Mouse (Mus musculus) ZHBTc4 (cell line): ENCODE measurements at regions not wholly inside any gene's neighbourhood (a gene's known extent, or its start where the extent isn't known, plus 50 kb on each side); places are given as distances from the start of the nearest gene placed in this dataset.
"Not testable (repeated sequence)": the region's sequence is repeated elsewhere in the genome, so short reads cannot be mapped to it uniquely, and the experiment has no call there.

Experiments used
- DNase-seq: peaks from one replicate; pipeline ENCODE4 v3.0.0-alpha.2; 2011; ENCODE audit warnings: low read depth, low spot score

DNA sequence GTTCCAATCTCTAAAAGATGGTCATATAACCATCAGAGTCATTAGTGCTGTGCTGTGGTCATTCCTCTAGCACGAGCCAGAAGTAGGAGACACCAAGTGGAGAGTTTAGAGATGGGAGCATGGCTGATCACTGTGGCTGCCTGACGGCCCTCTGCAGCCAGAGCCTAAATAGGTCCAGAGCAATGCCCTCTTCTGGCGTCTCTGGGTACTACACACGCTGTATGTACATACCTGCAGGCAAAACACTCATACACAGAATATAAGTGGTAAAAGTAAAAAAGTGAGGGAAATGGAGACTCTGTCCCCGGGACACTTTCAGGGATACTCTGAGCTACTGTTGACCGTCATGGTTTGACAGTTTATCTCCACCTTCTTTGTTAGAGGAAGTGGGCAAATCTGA is 91.4 kb downstream of the Gm21738 start:
- DNase-seq, result peak; percentile 61

DNA sequence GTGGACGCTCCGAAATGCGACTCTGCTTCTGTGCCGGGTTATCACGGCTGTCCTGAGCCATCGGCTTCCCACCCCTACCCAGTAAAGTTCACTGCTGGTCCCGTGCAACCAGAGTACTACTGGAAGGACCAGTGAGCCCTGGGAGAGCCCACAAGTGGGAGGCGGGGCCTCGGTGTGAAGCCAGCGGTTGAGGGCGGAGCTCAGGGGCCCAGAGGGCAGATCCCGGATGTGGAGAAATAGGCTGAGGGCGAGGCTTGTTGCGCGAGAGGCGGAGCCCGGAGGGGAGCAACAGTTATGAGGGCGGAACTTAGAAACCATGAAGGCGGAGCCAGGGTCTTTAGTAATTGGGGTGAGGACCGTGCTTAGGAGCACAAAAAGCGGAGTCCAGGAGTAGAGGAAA is 107.1 kb downstream of the Gm21738 start:
- DNase-seq, result peak; percentile 87

GRCm38 (mm10) chr14:19302859-19303258 is 115.9 kb downstream of the Gm21738 start:
- not testable (repeated sequence) for DNase-seq

GRCm38 (mm10) chr14:19279096-19279495 is 139.6 kb downstream of the Gm21738 start:
- no peak for DNase-seq

- peak; percentile 97 for DNase-seq
Observed at GRCm38 (mm10) chr14:19277777-19278385, 140.8 kb downstream of the Gm21738 start.
